Mouse (Mus musculus): ENCODE results near the gene Ino80b. TPM values are rescaled to one million over a fixed set of nuclear protein-coding genes. Genes with fewer than 3 reads are reported as not detected.

Gene Ino80b
- polyA plus RNA-seq, 1 experiment, result 23.2 TPM

DNA sequence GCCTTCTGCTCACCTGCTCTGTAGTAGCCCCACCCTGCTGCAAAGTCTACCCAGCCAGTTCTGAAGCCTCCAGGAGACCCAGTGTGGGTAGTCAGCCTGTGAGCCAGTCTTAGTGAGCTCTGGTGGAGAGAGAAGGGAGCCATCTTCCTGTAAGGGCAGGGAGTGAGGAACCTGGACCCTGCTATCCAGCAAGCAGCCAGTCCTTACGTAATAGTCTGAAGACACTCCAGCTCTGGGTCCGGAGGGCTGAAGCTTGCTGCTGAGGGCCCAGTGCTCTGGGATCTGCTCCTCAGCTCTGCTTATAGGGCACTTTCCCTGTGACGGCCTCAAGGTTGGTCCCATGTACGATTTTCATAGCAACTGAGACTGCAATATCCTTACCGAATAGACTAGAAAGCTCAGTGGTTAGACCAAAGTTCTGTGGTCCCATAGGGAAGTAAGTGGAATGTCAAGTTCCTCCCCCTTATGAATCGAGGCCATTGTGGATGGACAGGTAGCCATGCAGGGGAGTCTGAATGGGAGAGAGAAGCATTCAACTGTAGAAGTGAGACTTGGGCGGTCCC, 9.8 kb upstream of the Ino80b start, which contains the start of gene Rtkn:
Rtkn (plus strand) TSS at position 513 of the 563 bp plus-strand sequence.
- H3K4me1 ChIP-seq (ENCODE audit: control insufficient read depth, insufficient read depth, low read length), result no peaks in the 10 kb centered on the region
- H3K4me3 ChIP-seq (ENCODE audit: insufficient read depth, low read length), result peak within 1 kb of the TSS; percentile 54
- H3K27ac ChIP-seq (ENCODE audit: insufficient read depth, low read length), result peak within 1 kb of the TSS; percentile 89
- no peak for TF ChIP-seq CTCF (IDR thresholded peaks at IDR 0.05; ENCODE audit: extremely low read depth, insufficient read depth, low read length)
- TF ChIP-seq POLR2A (IDR thresholded peaks at IDR 0.05; ENCODE audit: extremely low read depth, insufficient read depth, low read length), result no peak

DNA sequence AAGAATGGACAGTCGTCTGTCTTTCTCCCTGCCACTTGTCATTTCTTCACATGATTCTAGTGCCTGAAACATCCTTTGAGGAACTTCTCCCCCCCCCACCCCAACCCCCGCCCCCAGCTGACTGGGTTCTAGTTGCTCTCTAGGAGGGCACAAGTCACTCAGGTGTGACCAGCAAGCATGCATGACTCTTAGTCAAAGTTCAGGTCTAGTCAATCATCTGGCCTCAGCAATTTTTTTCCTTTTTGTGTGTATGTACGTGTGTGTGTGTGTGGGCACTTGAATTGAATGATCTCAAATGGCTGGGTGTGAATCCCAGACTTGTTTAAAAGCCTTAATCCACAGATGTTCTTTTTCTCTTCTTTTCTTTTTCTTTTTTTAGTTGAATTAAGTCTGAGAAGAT, 9.0 kb upstream of the Ino80b start:
- H3K4me3 ChIP-seq (ENCODE audit: insufficient read depth, low read length), result no peak overlapping the region
- H3K4me1 ChIP-seq (ENCODE audit: control insufficient read depth, insufficient read depth, low read length), result no peaks in the 10 kb centered on the region
- TF ChIP-seq POLR2A (IDR thresholded peaks at IDR 0.05; ENCODE audit: extremely low read depth, insufficient read depth, low read length) (no peak), CTCF (IDR thresholded peaks at IDR 0.05; ENCODE audit: extremely low read depth, insufficient read depth, low read length) (no peak)
- no peak overlapping the region for H3K27ac ChIP-seq (ENCODE audit: insufficient read depth, low read length)

DNA sequence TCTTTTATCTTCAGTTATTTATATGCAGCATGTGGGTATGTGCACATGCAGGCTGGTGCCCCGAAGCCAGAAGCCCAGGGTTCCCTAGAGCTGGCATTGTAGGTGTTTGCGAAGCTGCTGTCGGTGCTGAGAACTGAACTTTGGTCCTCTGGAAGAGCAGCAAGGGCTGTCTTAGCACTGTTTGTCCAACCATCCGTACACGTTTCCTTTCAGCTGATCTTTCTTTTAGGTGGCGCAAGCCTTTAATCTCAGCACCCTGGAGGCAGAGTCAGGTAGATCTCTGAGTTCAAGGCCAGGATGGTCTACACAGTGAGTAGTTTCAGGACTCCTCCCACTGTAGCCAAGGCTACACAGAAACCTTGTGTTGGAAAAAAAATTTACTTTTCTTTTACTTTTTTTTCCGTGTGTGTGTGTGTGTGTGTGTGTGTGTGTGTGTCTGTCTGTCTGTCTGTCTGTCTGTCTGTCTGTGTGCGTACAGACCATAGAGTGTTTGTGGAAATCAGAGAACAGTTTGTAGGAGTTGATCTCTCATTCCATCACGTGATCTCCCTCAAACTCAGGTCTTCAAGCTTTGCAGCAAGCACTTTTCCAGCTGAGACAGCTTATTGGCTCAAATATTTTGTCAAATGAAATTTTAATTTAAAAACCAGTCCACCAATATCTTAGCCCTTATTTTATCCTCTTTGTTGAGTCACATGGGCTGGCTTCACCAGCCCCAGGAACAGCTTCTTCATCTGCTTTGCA, 7.1 kb upstream of the Ino80b start:
- TF ChIP-seq POLR2A (IDR thresholded peaks at IDR 0.05; ENCODE audit: extremely low read depth, insufficient read depth, low read length) (no peak), CTCF (IDR thresholded peaks at IDR 0.05; ENCODE audit: extremely low read depth, insufficient read depth, low read length) (no peak)
- no peak overlapping the region for H3K4me3 ChIP-seq (ENCODE audit: insufficient read depth, low read length)
- H3K27ac ChIP-seq (ENCODE audit: insufficient read depth, low read length), result no peak overlapping the region
- H3K4me1 ChIP-seq (ENCODE audit: control insufficient read depth, insufficient read depth, low read length), result no peaks in the 10 kb centered on the region

DNA sequence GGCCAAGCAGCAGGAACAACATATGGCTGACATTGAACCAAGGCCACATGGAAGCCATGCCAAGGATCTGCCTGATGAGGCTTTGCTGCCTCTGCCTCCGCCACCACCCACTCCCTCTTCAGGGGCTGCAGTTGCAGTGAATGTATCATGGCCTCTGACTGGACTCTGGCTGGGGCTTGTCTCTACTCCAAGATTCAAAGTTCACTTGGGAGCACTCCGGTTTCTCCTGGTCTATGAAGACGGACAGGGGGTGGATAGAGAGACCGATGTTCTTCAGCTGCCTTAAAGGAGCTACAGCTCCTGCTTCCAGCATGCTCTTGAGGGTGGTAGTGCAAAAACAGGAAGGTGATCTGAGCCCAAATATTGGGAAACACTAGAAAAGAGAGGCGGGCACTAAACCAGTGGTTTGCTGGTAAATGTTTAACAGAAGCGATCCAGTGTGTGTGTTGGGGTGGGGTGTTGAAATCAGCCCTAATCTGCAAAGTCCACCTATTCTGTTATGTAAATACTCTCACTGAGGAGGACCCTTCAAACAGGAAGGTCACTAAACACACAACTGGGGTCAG, 6.3 kb upstream of the Ino80b start:
- no peak overlapping the region for H3K4me3 ChIP-seq (ENCODE audit: insufficient read depth, low read length)
- TF ChIP-seq CTCF (IDR thresholded peaks at IDR 0.05; ENCODE audit: extremely low read depth, insufficient read depth, low read length) (no peak), POLR2A (IDR thresholded peaks at IDR 0.05; ENCODE audit: extremely low read depth, insufficient read depth, low read length) (no peak)
- no peaks in the 10 kb centered on the region for H3K4me1 ChIP-seq (ENCODE audit: control insufficient read depth, insufficient read depth, low read length)

DNA sequence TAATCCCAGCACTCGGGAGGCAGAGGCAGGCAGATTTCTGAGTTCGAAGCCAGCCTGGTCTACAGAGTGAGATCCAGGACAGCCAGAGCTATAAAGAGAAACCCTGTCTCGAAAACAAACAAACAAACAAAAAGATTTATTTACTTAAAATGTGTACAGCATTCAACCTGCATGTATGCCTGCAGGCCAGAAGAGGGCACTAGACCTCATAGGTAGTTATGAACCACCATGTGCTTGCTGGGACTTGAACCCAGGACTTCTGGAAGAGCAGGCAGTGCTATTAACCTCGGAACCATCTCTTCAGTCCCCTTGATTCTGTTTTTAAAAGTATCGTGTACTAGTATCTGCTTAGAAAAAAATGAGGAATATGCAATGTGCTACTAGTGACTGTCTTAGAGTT, 2.2 kb upstream of the Ino80b start:
- Histone ChIP-seq H3K4me3 (ENCODE audit: insufficient read depth, low read length) (no peak overlapping the region), H3K4me1 (ENCODE audit: control insufficient read depth, insufficient read depth, low read length) (no peaks in the 10 kb centered on the region)
- TF ChIP-seq CTCF (IDR thresholded peaks at IDR 0.05; ENCODE audit: extremely low read depth, insufficient read depth, low read length), result no peak
- TF ChIP-seq POLR2A (IDR thresholded peaks at IDR 0.05; ENCODE audit: extremely low read depth, insufficient read depth, low read length), result no peak

More for the DNA sequence above, 6.3 kb upstream of the Ino80b start:
- no peak overlapping the region for H3K27ac ChIP-seq (ENCODE audit: insufficient read depth, low read length)

DNA sequence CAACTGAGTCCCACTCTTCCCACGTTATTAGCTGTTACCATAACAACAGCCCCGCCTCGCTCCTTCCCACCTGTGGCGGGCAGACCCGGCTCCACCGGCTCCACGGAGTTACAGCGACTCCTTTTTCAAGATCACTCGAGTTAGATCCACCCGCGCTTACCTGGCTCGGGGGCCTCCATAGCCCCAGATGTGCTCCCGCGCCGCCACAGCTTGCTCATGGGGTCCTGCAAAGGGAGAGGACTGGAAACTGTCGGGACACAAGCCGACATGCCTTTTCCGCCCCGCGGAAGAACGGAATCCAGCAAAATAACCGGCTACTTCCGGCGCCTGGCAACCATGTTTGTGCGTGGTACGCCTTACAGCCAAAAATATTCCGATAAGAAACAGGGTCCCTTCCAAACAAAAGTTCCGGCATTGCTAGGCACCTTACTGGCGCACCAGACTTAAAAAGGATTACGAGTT, 349 bp downstream of the Ino80b start:
- Histone ChIP-seq H3K4me3 (ENCODE audit: insufficient read depth, low read length) (peak overlapping the region; percentile 63), H3K27ac (ENCODE audit: insufficient read depth, low read length) (no peak overlapping the region), H3K4me1 (ENCODE audit: control insufficient read depth, insufficient read depth, low read length) (no peaks in the 10 kb centered on the region)
- no peak for TF ChIP-seq CTCF (IDR thresholded peaks at IDR 0.05; ENCODE audit: extremely low read depth, insufficient read depth, low read length)
- peak; percentile 72 for TF ChIP-seq POLR2A (IDR thresholded peaks at IDR 0.05; ENCODE audit: extremely low read depth, insufficient read depth, low read length)

More for the DNA sequence above, 2.2 kb upstream of the Ino80b start:
- no peak overlapping the region for H3K27ac ChIP-seq (ENCODE audit: insufficient read depth, low read length)

DNA sequence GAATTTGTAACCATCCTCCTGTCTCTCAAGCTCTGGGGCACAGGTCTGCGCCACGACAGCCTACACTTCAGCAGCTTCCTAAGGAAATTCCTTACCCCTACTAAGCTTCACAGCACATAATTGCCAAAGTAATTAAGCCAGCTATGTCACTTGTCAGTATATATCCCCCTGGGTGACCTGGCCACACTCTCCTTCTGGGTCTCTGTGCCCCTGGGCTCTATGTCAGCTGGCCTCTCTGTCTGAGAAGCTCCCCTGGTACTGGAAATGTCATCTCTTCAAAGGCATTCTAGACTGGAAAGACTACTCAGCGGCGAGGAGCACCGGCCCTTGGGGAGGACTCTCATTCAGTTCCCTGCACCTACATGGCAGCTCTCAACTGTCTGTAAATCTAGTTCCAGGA, 2.3 kb downstream of the Ino80b start:
- no peak overlapping the region for H3K4me3 ChIP-seq (ENCODE audit: insufficient read depth, low read length)
- no peaks in the 10 kb centered on the region for H3K4me1 ChIP-seq (ENCODE audit: control insufficient read depth, insufficient read depth, low read length)
- no peak for TF ChIP-seq POLR2A (IDR thresholded peaks at IDR 0.05; ENCODE audit: extremely low read depth, insufficient read depth, low read length)
- TF ChIP-seq CTCF (IDR thresholded peaks at IDR 0.05; ENCODE audit: extremely low read depth, insufficient read depth, low read length), result no peak
- H3K27ac ChIP-seq (ENCODE audit: insufficient read depth, low read length), result no peak overlapping the region

DNA sequence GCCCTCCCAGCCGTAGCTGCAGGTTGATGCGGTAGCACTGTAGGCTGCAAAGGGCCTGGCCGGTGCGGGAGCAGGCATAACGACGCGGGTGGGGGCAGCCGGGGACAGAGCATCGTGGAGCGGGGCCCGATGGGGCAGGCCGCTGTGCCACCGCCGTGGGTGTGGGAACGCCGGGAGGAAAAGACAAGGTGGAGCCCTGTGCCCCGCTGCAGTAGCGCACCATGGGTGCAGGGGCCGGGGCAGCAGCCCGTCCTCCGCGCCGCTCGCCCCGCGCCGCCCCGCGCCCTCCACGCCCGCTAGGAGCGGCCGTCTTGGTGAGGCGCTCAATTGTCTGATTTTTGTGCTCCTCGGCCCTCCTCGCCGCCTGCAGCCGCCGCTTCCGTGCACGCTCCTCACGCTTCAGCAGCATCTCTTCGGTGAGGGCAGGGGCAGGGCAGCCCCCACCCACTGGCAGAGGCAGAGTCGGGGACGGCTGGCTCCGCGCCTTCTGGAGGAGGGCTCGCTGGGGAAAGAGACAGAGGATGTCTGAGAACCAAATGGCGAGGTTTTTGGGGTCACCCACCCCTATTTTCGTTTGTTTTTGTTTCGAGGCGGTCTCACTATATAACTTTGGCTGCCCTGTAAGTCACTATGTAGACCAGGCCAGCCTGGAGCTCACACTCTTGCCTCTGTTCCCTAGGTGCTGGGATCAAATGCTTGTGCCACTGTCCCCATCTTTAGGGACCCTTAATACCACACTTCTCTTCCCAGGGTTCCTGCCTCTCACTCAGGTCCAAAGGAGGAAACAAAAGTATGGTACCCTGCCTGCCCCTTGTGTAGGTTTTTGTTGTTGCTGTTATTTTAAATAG, 3.1 kb downstream of the Ino80b start:
- TF ChIP-seq CTCF (IDR thresholded peaks at IDR 0.05; ENCODE audit: extremely low read depth, insufficient read depth, low read length) (no peak), POLR2A (IDR thresholded peaks at IDR 0.05; ENCODE audit: extremely low read depth, insufficient read depth, low read length) (no peak)
- peak overlapping the region; percentile 18; the same call in 1 of the 2 replicates for H3K27ac ChIP-seq (ENCODE audit: insufficient read depth, low read length)
- no peaks in the 10 kb centered on the region for H3K4me1 ChIP-seq (ENCODE audit: control insufficient read depth, insufficient read depth, low read length)
- peak overlapping the region; percentile 51 for H3K4me3 ChIP-seq (ENCODE audit: insufficient read depth, low read length)

Measured in cortical plate, adult 2 months (tissue).